Mouse (Mus musculus): ENCODE results near the gene Vmn2r88. TPM values are rescaled to one million over a fixed set of nuclear protein-coding genes. Genes with fewer than 3 reads are reported as not detected.

The Vmn2r88 gene
- polyA plus RNA-seq, 1 experiment from 2014 or later = not detected

Other genes starting within 250 kb of the Vmn2r88 start
- not detected in 2 replicates for gene Rnase2b, start 248.6 kb upstream of the Vmn2r88 start, polyA plus RNA-seq (2016; fragmentation: Nextera tagmentation; extraction: Ambion mirVana)
- gene Ang2, start 211.7 kb upstream of the Vmn2r88 start, polyA plus RNA-seq (2016; fragmentation: Nextera tagmentation; extraction: Ambion mirVana) = not detected in 2 replicates
- not detected in 2 replicates for gene Ear14, start 207.4 kb upstream of the Vmn2r88 start, polyA plus RNA-seq (2016; fragmentation: Nextera tagmentation; extraction: Ambion mirVana)
- not detected in 2 replicates for gene Rnase2a, start 154.7 kb upstream of the Vmn2r88 start, polyA plus RNA-seq (2016; fragmentation: Nextera tagmentation; extraction: Ambion mirVana)
- gene Gm7247, start 49.1 kb upstream of the Vmn2r88 start, polyA plus RNA-seq (2016; fragmentation: Nextera tagmentation; extraction: Ambion mirVana) = not detected in 2 replicates
- gene Vmn2r89, start 41.0 kb downstream of the Vmn2r88 start, polyA plus RNA-seq (2016; fragmentation: Nextera tagmentation; extraction: Ambion mirVana) = not detected in 2 replicates
- gene Gm5622, start 142.0 kb downstream of the Vmn2r88 start, polyA plus RNA-seq (2016; fragmentation: Nextera tagmentation; extraction: Ambion mirVana) = not detected in 2 replicates
- gene Gm17175, start 163.2 kb downstream of the Vmn2r88 start, polyA plus RNA-seq (2016; fragmentation: Nextera tagmentation; extraction: Ambion mirVana) = not detected in 2 replicates
- gene Gm17174, start 181.3 kb downstream of the Vmn2r88 start, polyA plus RNA-seq (2016; fragmentation: Nextera tagmentation; extraction: Ambion mirVana) = not detected in 2 replicates
- gene Gm17078, start 200.5 kb downstream of the Vmn2r88 start, polyA plus RNA-seq (2016; fragmentation: Nextera tagmentation; extraction: Ambion mirVana) = not detected in 2 replicates
- not detected in 2 replicates for gene Gm4181, start 224.8 kb downstream of the Vmn2r88 start, polyA plus RNA-seq (2016; fragmentation: Nextera tagmentation; extraction: Ambion mirVana)